Mouse (Mus musculus) thymus, postnatal 14 days (tissue): ENCODE results near the gene Suclg1.

ENCODE experiments used
- DNase-seq: peaks from one replicate; pipeline ENCODE4 v3.0.0; 2021

Gene Suclg1

DNA sequence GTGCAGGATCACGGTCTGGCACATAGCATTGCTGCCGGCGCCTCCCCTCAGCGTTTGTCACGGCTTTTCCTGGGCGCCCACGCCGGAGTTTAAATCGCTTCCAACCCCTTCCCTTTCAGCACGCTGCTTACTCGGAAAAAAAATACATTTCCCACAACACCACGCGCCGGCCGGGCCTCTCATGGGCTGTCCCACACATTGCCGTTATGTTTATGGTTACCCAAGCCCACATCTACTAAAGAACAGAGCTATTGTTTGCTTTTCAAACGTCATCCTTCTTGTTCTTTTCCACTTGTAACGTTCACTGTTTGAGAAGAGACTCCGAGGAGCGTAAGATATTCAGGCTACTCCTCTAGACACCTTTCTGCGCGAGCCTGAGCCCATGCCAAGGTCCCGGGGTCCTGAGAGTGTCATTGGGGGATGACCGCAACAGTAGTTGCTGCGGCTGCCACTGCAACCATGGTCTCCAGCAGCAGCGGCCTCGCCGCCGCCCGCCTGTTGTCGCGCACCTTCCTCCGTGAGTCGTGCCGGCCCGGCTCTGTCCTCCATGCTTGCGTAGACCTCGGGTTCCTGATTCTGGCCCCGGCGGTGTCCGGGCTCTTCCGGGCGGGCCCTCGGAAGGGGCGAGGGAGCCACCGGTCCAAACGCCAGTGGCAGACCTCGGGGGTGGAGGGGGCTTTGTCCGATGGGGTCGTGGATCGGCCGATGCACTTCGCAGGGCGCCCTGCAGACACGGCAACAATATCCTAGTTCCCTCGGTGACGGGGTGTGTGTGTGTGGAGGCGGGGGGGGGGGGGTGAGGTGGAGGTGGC, at the start of gene Suclg1:
Gene Suclg1 (plus strand): TSS at position 146 of the 812 bp plus-strand sequence.
- DNase-seq: peak; percentile 86

DNA sequence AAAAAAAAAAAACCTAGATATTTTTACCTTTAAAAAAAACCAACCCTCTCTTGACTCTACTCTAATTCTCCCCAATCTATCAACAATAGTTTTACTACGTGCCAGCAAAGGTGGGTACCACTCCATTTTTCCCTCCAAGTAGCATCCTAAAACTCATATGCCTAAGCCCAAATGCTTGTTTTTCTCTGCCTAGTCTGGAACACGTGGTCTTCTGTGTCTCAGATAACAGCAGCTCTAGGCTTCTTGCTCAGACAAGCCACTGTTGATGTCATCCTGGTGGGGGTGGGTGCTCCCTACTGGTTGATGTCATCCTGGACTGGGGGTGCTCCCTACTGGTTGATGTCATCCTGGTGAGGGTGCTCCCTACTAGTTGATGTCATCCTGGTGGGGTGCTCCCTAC, 44.5 kb upstream of the Suclg1 start:
- DNase-seq: no peak

DNA sequence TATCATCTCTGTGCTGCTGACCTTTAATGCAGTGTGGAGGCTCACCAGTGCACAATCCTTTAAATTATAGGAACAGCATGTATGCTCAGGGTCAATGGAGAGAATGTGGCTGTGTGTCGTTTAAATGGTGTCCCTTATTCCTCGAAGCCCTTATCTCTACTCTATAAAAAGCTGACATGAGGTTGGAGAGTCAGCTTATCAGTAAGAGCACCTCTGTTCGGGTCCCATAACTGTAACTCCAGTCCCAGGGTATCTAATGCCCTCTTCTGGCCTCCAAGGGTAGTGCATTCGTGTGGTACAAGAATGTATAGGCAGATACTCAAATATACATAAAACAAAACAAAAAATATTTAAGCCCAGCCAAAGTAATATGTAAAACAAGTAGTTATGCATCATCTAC, 43.2 kb upstream of the Suclg1 start:
- DNase-seq: peak; percentile 27

DNA sequence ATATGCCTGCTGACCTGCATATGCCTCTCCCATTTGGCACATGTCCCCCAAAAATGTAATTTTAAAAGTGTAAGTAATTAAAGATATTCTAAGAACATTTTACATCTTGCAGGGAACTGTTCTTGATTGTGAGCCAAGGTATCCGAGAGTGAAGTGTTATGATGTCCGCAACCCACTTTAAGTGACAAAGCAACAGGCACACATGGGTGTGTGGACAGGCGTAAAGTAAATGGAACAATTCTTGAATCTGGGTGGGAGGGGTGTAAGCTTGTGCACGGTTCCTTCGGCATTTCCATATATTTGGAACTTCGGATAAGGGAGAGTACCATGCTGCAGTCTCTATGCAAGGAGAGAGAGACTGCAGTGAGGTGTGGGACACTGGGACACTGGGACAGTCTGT, 38.6 kb upstream of the Suclg1 start:
- no peak for DNase-seq

DNA sequence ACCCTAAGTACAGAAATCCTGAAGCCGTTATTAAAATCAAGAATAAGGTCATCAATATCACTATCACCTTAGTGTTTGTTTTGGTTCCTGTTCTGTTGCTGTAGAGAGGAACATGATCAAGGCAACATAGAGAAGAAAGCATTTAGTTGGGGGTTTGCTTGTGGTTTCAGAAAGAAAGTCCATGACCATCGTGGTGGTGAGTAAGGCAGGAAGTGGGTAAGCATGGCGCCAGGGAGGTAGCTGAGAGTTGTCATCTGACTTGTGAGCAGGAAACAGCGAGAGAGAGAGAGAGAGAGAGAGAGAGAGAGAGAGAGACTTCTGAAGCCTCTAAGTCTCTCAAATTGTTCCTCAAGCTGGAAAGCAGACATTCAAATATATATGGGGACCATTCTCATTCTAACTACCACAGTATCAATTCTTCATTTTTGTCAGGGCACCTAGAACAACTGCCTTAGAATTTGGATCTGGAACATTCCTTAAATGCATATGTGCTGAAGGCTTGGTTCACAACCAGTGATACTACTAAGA, 37.7 kb upstream of the Suclg1 start:
- DNase-seq: peak; percentile 63

DNA sequence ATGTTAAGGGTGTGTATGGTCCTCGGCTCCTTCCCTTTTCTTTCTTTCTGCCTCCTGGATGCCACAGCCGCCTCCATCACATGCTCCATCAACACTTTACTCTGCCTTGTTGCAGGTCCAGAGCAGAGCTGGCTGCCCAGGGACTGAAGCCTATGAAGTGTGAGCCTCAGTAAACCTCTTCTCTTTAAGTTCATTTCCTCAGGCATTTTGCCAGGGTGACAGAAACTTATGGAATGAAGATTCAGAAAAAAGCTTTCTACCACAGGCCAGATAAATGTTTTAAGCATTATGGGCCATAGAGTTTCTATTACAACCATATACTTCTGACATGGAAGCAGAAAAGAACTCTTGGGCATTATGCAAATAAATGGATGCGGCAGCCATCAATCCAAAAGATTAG, 37.1 kb upstream of the Suclg1 start:
- DNase-seq: no peak

DNA sequence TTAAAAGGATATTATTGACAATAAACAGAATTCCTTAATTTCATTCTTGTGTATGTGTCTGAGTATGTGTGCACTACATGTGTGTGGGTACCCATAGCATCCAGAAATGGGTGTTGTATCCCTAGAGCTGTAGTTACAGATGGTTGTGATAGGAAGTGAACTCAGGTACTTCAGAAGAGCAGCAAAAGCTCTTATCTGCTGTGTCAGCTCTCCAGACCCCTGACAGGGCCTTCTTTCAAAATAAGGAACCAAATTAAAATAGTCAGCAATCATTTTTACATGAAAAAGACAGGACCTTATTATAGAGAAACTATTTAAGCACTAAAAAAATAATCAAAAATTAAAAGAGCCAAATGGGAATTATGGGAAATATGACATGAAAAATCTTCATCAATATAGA, 36.6 kb upstream of the Suclg1 start:
- no peak for DNase-seq

DNA sequence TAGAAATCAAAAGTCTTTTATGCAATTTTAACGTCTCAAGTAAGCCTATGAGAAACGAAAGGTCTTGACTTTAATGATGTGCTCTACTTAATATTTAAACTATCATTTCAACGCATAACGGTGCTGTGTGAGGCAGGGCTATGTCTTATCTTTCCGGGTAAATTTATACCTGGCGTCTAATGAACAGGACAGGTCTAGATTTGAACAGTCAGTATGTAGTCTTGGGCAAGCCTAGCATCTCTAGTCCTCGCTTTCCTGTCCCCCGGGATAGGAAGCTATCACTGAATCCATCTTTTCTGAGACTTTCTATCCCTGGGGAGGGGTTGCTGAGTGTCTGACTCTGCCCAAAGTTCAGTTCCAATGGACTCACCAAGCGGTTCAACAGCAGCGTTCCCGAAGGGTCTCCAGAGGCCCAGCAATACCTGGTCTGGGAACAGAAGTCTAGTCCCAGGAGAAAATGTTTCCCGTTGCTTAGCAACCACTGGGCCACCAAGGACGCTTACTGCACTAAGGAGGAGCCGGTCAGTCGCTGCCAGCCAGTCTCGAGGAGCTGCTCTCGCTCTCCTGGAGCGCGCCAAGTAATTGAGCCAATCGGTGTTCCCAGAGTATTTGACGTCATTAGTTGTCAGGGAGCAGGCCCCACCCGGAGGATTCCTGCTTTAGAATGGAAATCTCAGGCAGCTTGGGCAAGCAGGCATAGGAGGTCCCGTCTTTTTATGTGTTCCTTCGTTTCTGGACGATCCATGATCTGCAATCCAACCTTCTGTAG, 26.8 kb upstream of the Suclg1 start, which contains the start of gene Dnah6:
Gene Dnah6 (minus strand): TSS at position 463 of the 769 bp plus-strand sequence.
- DNase-seq: peak; percentile 70

DNA sequence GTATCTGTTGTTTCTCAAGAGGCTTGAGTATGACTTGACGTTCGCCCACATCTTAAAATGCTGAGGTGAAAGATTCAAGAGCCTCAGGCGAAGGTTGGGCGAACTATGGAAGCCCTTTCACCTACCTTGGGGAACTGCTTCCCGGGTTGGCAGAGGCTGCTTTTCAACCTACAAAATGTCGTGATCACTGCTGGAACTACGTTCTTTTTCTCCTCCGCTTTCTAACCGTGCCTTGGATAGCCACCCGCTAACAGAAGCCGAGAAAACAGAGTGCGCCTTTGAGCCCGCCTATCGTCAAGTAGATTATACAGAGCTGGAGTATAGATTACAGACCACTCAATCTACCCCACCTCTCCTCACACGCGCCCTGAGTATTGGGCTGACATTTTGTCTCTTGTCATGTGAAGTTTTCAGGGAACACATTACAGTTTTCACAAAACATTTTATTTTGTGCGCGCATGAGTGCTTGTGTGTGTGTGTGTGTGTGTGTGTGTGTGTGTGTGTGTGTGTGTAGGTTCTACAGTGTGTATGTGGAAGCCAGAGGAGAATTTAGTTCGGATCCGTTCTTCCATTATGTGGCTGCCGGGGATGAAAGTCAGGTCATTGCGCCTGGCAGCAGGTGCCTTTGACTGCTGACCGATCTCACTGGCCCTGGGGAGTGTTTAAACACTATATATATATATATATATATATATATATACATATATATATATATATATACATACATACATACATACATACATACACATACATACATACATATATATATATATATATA, 26.0 kb upstream of the Suclg1 start:
- no peak for DNase-seq

DNA sequence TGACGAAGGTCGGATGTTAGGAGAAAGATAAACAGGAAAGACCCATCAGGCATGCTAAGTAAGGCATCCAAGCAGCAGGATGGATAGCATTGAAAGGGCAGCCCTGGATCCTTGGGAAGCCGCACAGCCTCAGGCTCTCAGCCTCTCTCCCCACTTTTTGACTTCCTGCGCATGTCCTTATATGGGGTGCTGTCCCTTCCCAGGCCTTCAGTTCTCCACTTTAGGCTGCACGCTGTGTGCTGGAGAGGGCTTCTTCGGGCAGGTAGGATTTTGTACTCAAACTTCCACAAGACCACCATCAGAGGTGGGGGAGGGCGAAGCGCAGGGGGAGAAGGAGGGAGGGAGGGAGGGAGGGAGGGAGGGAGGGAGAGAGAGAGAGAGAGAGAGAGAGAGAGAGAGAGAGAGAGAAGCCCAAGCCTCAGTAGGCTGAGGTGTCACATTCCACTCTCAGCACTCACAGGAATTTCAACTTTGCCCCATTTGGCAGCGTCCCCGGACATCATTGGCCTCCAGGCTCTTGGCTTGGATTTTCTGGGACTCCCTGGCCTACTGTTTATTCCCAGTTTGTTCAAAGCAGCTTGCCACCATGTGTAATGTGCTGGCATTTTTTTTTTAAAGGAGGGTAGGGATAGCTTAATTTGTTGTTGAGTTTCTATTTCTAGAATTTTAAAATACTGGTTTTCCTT, 25.2 kb upstream of the Suclg1 start:
- DNase-seq: no peak

DNA sequence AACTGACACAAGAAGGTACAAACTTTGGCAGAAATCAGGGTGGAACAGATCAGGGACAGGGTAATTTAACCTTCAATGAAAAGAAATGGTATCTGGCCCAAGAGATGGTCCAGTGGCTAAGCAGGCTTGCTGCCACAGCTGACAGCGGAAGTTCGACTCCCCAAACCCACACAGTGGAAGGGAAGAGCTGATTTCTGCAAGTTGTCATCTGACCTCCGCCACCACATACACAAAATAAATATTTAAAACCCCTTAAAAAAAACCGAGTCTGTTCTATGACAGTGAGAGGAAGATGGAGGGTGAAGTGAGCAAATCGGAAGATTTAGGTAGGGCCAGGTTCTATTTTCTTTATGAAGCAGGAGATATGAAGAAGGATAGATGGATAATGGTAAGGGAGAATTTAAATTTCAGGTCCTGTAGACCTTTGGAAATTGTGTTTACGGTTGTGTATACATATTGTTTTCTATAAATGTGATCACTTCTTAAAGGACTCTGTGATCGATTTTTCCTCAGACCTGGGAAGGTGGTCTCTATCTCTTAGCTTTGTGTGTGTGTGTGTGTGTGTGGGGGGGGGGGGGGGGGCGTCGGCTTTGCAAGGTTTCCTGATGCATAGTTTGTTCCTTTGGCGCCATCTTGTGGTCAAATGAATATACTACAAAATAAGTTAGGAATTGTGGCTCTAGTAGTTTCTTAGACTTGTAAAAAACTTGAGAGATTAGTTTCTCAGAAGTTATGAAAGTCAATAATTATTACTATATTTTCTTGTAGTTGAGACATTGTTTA, 20.6 kb upstream of the Suclg1 start:
- DNase-seq: peak; percentile 29

DNA sequence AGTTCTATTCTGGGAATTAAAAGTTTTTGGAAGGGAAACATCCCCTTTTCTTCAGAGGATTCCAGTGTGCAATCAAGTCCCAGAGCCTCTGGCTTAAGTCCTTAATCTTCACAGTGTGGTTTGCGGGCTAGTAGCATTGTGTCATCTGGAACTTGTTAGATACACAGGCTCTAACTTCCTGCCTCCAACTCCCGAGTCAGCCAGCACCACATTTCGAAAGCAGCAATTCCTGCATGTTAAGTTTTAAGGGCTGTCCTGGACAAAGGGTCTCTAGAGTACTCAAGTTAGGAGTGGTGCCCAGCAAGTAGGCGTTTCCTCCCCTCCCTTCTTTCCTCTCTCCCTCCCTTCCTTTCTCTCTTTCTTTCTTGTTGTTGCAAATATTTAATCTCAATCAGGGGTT, 19.8 kb upstream of the Suclg1 start:
- DNase-seq: no peak

DNA sequence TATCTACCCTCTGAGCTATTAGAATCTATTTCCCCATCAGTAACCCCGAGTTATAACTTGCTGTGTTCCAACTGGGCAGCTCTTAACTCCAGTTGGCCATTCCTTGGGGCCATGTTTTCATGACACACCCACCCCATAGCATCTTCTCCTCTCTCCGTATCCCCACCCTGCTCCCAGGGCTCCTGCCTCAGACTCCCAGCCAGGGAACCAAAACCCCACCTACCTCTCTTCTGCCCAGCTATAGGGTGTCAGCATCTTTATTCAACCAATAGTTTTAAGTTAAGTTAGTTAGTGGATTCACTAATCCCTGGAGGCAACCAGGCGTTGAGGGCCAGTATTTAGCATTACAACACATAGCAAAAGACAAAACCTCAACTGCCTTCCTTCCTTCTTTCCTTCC, 19.3 kb upstream of the Suclg1 start:
- DNase-seq: no peak

DNA sequence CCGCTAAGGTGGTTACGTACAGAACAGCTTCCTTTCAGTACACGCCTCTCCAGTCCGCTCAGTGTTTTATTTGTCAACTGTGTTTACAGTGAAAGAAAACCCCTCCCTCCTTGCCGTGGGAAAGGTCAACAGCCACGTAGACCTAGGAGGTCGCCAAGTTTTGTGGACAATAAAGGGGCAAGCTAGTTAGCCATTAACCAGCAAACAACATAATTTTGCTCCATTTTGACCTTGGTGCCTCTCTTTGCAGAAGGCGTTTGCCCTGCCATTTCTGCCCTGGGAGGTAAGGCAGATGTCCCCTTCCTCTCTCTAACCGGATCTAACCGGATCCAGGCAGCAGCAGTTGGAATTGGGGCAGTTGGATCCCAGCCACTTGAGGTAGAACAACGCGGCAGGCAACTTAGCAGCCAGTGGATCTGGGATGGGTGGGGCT, 16.0 kb upstream of the Suclg1 start:
- no peak for DNase-seq

DNA sequence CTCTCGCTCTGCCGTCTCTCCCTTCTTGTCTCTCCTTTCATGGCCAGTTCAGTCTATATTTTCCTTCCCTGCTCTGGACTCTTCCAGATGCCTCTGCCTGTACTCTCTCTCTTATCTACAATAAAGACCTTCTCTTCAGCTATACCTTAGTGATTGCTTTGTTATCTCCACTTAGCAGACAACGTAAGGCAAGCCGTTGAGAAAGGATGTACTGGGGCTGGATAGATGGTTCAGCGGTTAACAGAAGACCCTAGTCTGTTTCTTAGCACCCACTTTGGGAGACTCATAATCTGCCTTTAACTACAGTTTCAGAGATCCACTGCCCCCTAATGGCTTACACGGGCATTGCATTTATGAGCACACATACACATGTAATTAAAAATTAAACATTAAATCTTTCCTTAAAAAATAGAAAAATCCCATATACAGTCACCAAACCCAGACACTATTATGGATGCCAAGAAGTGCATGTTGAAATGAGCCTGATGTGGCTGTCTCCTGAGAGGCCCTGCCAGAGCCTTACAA, 14.9 kb upstream of the Suclg1 start:
- DNase-seq: peak; percentile 48

DNA sequence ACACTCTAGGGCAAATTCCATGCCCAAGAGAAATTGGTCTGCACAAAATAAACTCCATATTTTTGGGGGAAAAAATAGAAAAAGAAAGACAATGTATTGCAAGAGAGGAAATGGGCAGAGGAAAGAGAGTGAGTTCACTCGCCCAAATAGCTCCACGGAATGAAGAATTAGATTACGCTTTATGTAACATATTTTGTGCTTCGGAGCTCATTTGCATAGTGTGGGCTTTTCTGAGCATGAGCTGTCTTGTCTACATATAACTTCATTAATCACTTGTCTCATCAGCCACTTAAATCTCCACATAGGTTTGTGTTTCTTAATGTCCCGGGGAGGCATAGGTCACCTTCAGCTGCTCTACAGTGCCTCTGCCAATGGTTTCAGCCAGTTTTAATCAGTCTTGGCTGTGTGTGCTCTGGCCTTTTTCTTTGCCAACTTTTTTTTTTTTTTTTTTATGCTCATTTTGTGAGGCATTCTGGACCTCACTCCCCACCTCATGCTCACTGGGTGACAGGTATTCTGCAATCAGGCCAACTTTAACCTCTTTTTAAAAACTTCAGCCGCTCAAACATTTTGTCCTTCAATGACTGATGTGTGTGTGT, 13.8 kb upstream of the Suclg1 start:
- no peak for DNase-seq

DNA sequence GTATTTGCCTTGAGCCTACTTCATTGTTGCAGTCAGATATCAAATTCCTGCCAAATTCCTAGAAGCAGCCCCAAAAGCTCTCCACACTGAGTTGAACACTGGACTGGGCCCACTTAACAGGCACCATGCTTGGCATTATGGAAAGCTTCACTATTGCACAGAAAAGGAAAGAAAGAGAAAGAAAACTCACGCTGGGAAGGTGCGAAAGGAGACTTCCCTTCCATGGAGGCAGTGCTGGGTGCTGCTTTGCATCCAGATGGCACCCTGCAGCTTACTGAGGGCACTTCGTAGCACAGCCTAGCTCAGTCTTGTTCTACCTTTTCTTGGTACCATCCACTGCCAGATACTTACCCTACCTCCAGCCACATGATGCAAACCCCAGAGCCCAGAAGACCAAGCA, 12.5 kb upstream of the Suclg1 start:
- no peak for DNase-seq

DNA sequence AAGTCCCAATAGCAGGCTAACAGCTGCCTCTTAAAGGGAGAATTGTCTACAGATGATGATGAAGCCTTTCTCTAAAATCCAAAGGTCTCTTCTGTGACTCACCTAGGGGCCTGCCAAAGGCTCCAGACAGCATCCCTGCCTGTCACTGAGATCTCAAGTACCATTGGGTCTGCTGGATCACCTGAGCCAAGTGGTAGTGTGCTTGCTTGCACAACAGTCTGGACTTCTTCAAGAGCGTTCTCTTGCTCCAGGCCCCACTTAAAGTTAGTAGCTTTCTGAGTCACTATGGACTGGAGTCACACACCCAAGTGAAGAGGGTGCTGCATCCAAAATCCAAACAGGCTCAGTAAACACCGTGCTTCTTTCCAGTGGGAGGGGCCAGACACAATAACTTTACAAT, 1.4 kb upstream of the Suclg1 start:
- DNase-seq: no peak

DNA sequence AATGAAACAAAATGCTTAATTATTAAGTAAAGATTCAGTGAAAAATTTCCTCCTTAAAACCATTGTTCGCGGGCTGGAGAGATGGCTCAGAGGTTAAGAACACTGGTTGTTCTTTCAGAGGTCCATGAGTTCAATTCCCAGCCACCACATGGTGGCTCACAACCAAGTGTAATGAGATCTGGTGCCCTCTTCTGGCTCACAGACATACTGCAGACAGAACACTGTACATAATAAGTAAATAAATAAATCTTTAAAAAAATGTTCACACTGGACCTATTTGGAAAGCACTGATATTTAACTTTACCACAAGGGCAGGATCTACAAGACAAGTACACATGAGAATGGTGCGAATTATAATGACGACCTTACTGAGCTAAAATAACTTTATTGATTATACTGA, 730 bp upstream of the Suclg1 start:
- peak; percentile 57 for DNase-seq

DNA sequence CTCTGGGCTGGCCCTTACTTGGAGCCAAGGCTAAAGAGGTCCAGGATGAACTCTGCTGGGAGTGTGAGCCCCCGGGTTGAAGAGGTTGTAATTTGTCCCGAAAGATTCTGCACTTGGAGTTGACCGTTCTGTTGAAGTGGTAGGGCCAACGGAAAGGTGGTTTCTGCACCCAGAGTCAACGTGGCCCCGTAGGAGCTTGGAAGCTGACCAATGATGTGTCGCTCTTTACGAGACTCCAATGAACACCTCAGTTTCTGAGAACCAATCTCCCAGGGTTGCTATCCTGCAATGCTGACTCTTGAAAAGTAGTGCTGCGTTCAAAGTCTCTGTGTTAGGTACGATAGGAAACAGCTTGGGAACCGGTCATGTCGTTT, 854 bp downstream of the Suclg1 start:
- DNase-seq: no peak

DNA sequence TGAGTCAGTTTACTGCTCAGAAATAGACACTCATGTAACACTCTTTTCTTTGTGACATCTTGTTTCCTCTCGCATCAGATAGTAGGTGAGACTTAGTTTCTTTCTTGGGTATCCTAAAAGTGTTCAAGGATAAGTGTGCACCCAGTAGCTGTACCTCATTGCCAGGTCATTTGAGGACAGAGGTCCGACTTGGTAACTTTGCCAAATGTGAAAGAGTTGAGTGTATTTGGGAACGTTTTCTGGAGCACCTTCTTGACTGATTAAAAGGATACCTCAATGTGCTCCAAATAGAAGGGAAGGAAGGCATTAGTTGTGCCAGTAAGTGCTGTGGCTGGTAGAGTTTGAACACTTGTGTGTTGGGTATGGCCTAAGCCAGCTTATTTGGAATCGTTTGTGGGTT, 1.7 kb downstream of the Suclg1 start:
- DNase-seq: no peak
